Mouse (Mus musculus) gastrocnemius, postnatal 10 days (tissue): ENCODE results near the gene Commd1. TPM values are rescaled to one million over a fixed set of nuclear protein-coding genes. Genes with fewer than 3 reads are reported as not detected.

ENCODE experiments used
- DNase-seq: peaks from one replicate; pipeline ENCODE4 v3.0.0; 2021; ENCODE audit warnings: mixed read lengths
- total RNA-seq, 2 experiments: library from RNA; stranded (reverse); gene quantifications; 2 replicates each; pipeline ENCODE4 v1.2.3; 2021

The Commd1 gene
- total RNA-seq, 2 experiments from 2014 or later: 140 to 151 TPM

- DNase-seq: no peak
These were observed 90.9 kb downstream of the Commd1 start for GRCm38 (mm10) chr11:22891242-22891641.

- DNase-seq: no peak
These were observed 93.0 kb downstream of the Commd1 start for GRCm38 (mm10) chr11:22889224-22889623.

- no peak for DNase-seq
These were observed 95.2 kb downstream of the Commd1 start for GRCm38 (mm10) chr11:22886991-22887390.

GRCm38 (mm10) chr11:22885350-22885749 is 96.8 kb downstream of the Commd1 start:
- DNase-seq: no peak

GRCm38 (mm10) chr11:22883676-22884075 is 98.5 kb downstream of the Commd1 start:
- DNase-seq: no peak

- DNase-seq: no peak
These were observed 99.3 kb downstream of the Commd1 start for GRCm38 (mm10) chr11:22882926-22883325.

- no peak for DNase-seq
These were observed 101.6 kb downstream of the Commd1 start for GRCm38 (mm10) chr11:22880383-22881172.

GRCm38 (mm10) chr11:22879645-22880044 is 102.5 kb downstream of the Commd1 start:
- no peak for DNase-seq

- DNase-seq: no peak
These were observed 105.4 kb downstream of the Commd1 start for GRCm38 (mm10) chr11:22876680-22877330.

- no peak for DNase-seq
These were observed 106.9 kb downstream of the Commd1 start for GRCm38 (mm10) chr11:22875279-22875678.

GRCm38 (mm10) chr11:22874747-22875146 is 107.4 kb downstream of the Commd1 start:
- DNase-seq: no peak

- no peak for DNase-seq
These were observed 108.8 kb downstream of the Commd1 start for GRCm38 (mm10) chr11:22873383-22873782.

- DNase-seq: no peak
These were observed 109.9 kb downstream of the Commd1 start for GRCm38 (mm10) chr11:22872307-22872680.

- no peak for DNase-seq
These were observed 110.4 kb downstream of the Commd1 start for GRCm38 (mm10) chr11:22871628-22872306.

- DNase-seq: no peak
These were observed 113.6 kb downstream of the Commd1 start for GRCm38 (mm10) chr11:22868582-22868981.

- no peak for DNase-seq
These were observed 114.5 kb downstream of the Commd1 start for GRCm38 (mm10) chr11:22867691-22868090.

GRCm38 (mm10) chr11:22865635-22866246 is 116.4 kb downstream of the Commd1 start:
- DNase-seq: no peak

GRCm38 (mm10) chr11:22864305-22865060 is 117.7 kb downstream of the Commd1 start:
- no peak for DNase-seq

- DNase-seq: no peak
These were observed 118.6 kb downstream of the Commd1 start for GRCm38 (mm10) chr11:22863581-22863980.

GRCm38 (mm10) chr11:22861315-22861714 is 120.9 kb downstream of the Commd1 start:
- DNase-seq: no peak

- peak; percentile 38 for DNase-seq
These were observed 121.6 kb downstream of the Commd1 start, which contains the start of gene B3gnt2 for GRCm38 (mm10) chr11:22860335-22861227. B3gnt2 (minus strand) TSS chr11:22860961.
